ENCODE assay signal across 22 mouse cellular contexts in genomic region chr17:31066058-31066457, GRCm38 (mm10). TPM values are rescaled to one million over a fixed set of nuclear protein-coding genes. Genes with fewer than 3 reads are reported as not detected.
DNase-seq lines count a peak whose midpoint lies in the region; ATAC-seq and TF ChIP-seq lines count a peak whose summit lies in the region.
"Had no signal": no experiment of that assay in that cellular context is flagged by ENCODE, and none has a peak within 500 bp of the region (broad histone marks: within the 10 kb centered on the region; RNA-seq: fewer than 3 reads in every experiment).

No protein-coding gene starts in this region.

- H3K4me3 ChIP-seq in liver, postnatal 0 days (ENCODE audit: low read depth, low read length) = no peak overlapping the region
- H3K4me3 ChIP-seq in embryonic facial prominence, embryonic 10.5 days = no peak overlapping the region
- H3K4me3 ChIP-seq in embryonic facial prominence, embryonic 14.5 days (ENCODE audit: low read depth, low read length) = no peak overlapping the region
- H3K4me3 ChIP-seq in myocyte = no peak overlapping the region
- no peak overlapping the region for H3K4me3 ChIP-seq in hindbrain, embryonic 14.5 days (replicated peaks; ENCODE audit: low read length)
- H3K4me3 ChIP-seq: forebrain, embryonic 10.5 days; hindbrain, embryonic 15.5 days; intestine, embryonic 15.5 days; left cerebral cortex, adult 2 months; midbrain, embryonic 12.5 days had no signal

- no peak overlapping the region for H3K27ac ChIP-seq in liver, postnatal 0 days (ENCODE audit: low read depth)
- H3K27ac ChIP-seq in embryonic facial prominence, embryonic 10.5 days (replicated peaks) = peak overlapping the region; percentile 66
- peak overlapping the region; percentile 52 for H3K27ac ChIP-seq in embryonic facial prominence, embryonic 14.5 days (replicated peaks; ENCODE audit: low read depth, low read length)
- H3K27ac ChIP-seq in hindbrain, embryonic 14.5 days = no peak overlapping the region
- H3K27ac ChIP-seq: forebrain, embryonic 10.5 days; hindbrain, embryonic 15.5 days; intestine, embryonic 15.5 days; left cerebral cortex, adult 2 months; midbrain, embryonic 12.5 days had no signal

- H3K79me2 ChIP-seq in myocyte (ENCODE audit: control insufficient read depth, insufficient read depth) = no peaks in the 10 kb centered on the region

- no peak overlapping the region for H3ac ChIP-seq in myocyte (ENCODE audit: control insufficient read depth, insufficient read length)

- peaks cover 29% of the 10 kb centered on the region for H3K4me1 ChIP-seq in liver, postnatal 0 days (ENCODE audit: insufficient read depth)
- peaks cover 65% of the 10 kb centered on the region for H3K4me1 ChIP-seq in embryonic facial prominence, embryonic 10.5 days
- peaks cover 17% of the 10 kb centered on the region for H3K4me1 ChIP-seq in embryonic facial prominence, embryonic 14.5 days (ENCODE audit: control insufficient read depth, insufficient read depth, low read length)
- peaks cover 21% of the 10 kb centered on the region for H3K4me1 ChIP-seq in hindbrain, embryonic 14.5 days (replicated peaks; ENCODE audit: control insufficient read depth, insufficient read depth, low read length)

- H3K9me3 ChIP-seq in liver, postnatal 0 days (ENCODE audit: low read length) = no peaks in the 10 kb centered on the region
- H3K9me3 ChIP-seq in embryonic facial prominence, embryonic 10.5 days = no peaks in the 10 kb centered on the region
- H3K9me3 ChIP-seq in embryonic facial prominence, embryonic 14.5 days (ENCODE audit: control insufficient read depth, low read length) = no peaks in the 10 kb centered on the region
- H3K9me3 ChIP-seq in hindbrain, embryonic 14.5 days (ENCODE audit: control insufficient read depth, low read length) = no peaks in the 10 kb centered on the region
- H3K9me3 ChIP-seq: forebrain, embryonic 10.5 days; hindbrain, embryonic 15.5 days; intestine, embryonic 15.5 days; midbrain, embryonic 12.5 days had no signal

- H3K4me2 ChIP-seq in liver, postnatal 0 days (ENCODE audit: low read depth, low read length) = no peak overlapping the region
- no peak overlapping the region for H3K4me2 ChIP-seq in embryonic facial prominence, embryonic 14.5 days (ENCODE audit: low read depth, low read length)
- H3K4me2 ChIP-seq in myocyte (ENCODE audit: low read depth) = no peak overlapping the region
- H3K4me2 ChIP-seq in hindbrain, embryonic 14.5 days (replicated peaks) = no peak overlapping the region
- H3K4me2 ChIP-seq: hindbrain, embryonic 15.5 days; intestine, embryonic 15.5 days; liver, embryonic 11.5 days; midbrain, embryonic 12.5 days had no signal

- TF ChIP-seq CTCF in liver, postnatal 0 days (IDR thresholded peaks at IDR 0.05; ENCODE audit: low read depth) = no peak

- no peak for TF ChIP-seq POLR2A in myocyte (IDR thresholded peaks at IDR 0.05; ENCODE audit: insufficient read length, low read depth)

- H3K36me3 ChIP-seq in liver, postnatal 0 days (replicated peaks; ENCODE audit: insufficient read depth, low read length) = peaks cover 11% of the 10 kb centered on the region; the same call in 1 of the 2 replicates
- H3K36me3 ChIP-seq in embryonic facial prominence, embryonic 10.5 days (replicated peaks) = peaks cover 3% of the 10 kb centered on the region; the same call in 1 of the 2 replicates
- no peaks in the 10 kb centered on the region for H3K36me3 ChIP-seq in embryonic facial prominence, embryonic 14.5 days (ENCODE audit: control insufficient read depth, insufficient read depth, low read length)
- H3K36me3 ChIP-seq in myocyte (ENCODE audit: control insufficient read depth, insufficient read depth) = no peaks in the 10 kb centered on the region
- peaks cover 19% of the 10 kb centered on the region for H3K36me3 ChIP-seq in hindbrain, embryonic 14.5 days (replicated peaks; ENCODE audit: control insufficient read depth, insufficient read depth)
- H3K36me3 ChIP-seq: forebrain, embryonic 10.5 days; intestine, embryonic 15.5 days; midbrain, embryonic 12.5 days had no signal

- no peak overlapping the region for H3K9ac ChIP-seq in liver, postnatal 0 days (replicated peaks)
- no peak overlapping the region for H3K9ac ChIP-seq in embryonic facial prominence, embryonic 14.5 days (ENCODE audit: low read depth, low read length)
- H3K9ac ChIP-seq in hindbrain, embryonic 14.5 days = no peak overlapping the region
- H3K9ac ChIP-seq: hindbrain, embryonic 15.5 days; intestine, embryonic 15.5 days; midbrain, embryonic 12.5 days had no signal

- TF ChIP-seq EP300 in liver, postnatal 0 days (IDR thresholded peaks at IDR 0.05; ENCODE audit: low read depth) = no peak

- no peaks in the 10 kb centered on the region for H3K27me3 ChIP-seq in liver, postnatal 0 days (ENCODE audit: insufficient read depth, low read length)
- H3K27me3 ChIP-seq in embryonic facial prominence, embryonic 10.5 days (replicated peaks; ENCODE audit: low read depth, poor library complexity, severe bottlenecking) = peaks cover 12% of the 10 kb centered on the region; the same call in 1 of the 2 replicates
- H3K27me3 ChIP-seq in embryonic facial prominence, embryonic 14.5 days (replicated peaks; ENCODE audit: control insufficient read depth, insufficient read depth, low read length) = no peaks in the 10 kb centered on the region
- H3K27me3 ChIP-seq in myocyte (ENCODE audit: control insufficient read depth, insufficient read depth, insufficient read length) = no peaks in the 10 kb centered on the region
- no peaks in the 10 kb centered on the region for H3K27me3 ChIP-seq in hindbrain, embryonic 14.5 days (ENCODE audit: control insufficient read depth, insufficient read depth, low read length)
- H3K27me3 ChIP-seq: hindbrain, embryonic 15.5 days; intestine, embryonic 15.5 days; midbrain, embryonic 12.5 days had no signal

- 74% methylated on average over 6 of the region's 6 CpGs for WGBS in liver, postnatal 0 days (ENCODE audit: insufficient replicate concordance)
- WGBS in embryonic facial prominence, embryonic 10.5 days = 47% methylated on average over 6 of the region's 6 CpGs
- 26% methylated on average over 6 of the region's 6 CpGs for WGBS in embryonic facial prominence, embryonic 14.5 days
- 85% methylated on average over 6 of the region's 6 CpGs for WGBS in hindbrain, embryonic 14.5 days

- no peak for ATAC-seq in liver, postnatal 0 days
- ATAC-seq in embryonic facial prominence, embryonic 14.5 days (ENCODE audit: low read depth) = peak; percentile 41; the same call in 1 of the 2 replicates
- ATAC-seq in hindbrain, embryonic 14.5 days (ENCODE audit: low FRiP score) = no peak
- ATAC-seq: activated CD4-positive, CD25-positive, alpha-beta regulatory T cell, adult 4 months; forebrain, embryonic 16.5 days; intestine, embryonic 15.5 days had no signal

- DNase-seq in liver = peak; percentile 0
- no peak for DNase-seq in liver, postnatal 0 days
- DNase-seq in embryonic facial prominence, embryonic 10.5 days (ENCODE audit: low spot score) = peak; percentile 58
- DNase-seq in embryonic facial prominence, embryonic 14.5 days (ENCODE audit: low spot score) = peak; percentile 74
- no peak for DNase-seq in hindbrain, embryonic 14.5 days (ENCODE audit: low spot score)
- DNase-seq in adrenal gland, postnatal 4 days (ENCODE audit: low spot score in 2 of 2) = no peak
- DNase-seq: adrenal gland, postnatal 10 days; heart, postnatal 4 days; kidney, adult 9 months; kidney, postnatal 4 days; layer of hippocampus, adult 9-11 months; lung, postnatal 10 days; thymus, adult 18-20 months had no signal

TF ChIP-seq in myocyte, 11 proteins besides CTCF, POLR2A, EP300 and RAD21:
- TF ChIP-seq CEBPB (IDR thresholded peaks at IDR 0.05; ENCODE audit: insufficient read depth, poor library complexity, severe bottlenecking) (0 out of 2 replicates have a peak, but pooled peaks have one; percentile 7), TCF12 (IDR thresholded peaks at IDR 0.05; ENCODE audit: insufficient read depth, poor library complexity, severe bottlenecking) (no peak)

RNA-seq across cellular contexts. Expression of gene Abcg1, which starts 8.6 kb away (rescaled TPM):
- polyA plus RNA-seq in liver, postnatal 0 days (2015; fragmentation: Nextera tagmentation; extraction: Ambion mirVana) = 8.9 and 9.4 TPM in 2 replicates
- polyA plus RNA-seq in embryonic facial prominence, embryonic 10.5 days (2016; fragmentation: Nextera tagmentation; extraction: Ambion mirVana) = 8.2 and 10.1 TPM in 2 replicates
- polyA plus RNA-seq in embryonic facial prominence, embryonic 14.5 days (2014; fragmentation: Nextera tagmentation; extraction: Ambion mirVana) = 10.5 and 11.9 TPM in 2 replicates
- 0.94 TPM for polyA plus RNA-seq in myocyte (2012; fragmentation: generic; extraction: Trizol)
- 19.3 and 21.1 TPM in 2 replicates for polyA plus RNA-seq in hindbrain, embryonic 14.5 days (2014; fragmentation: Nextera tagmentation; extraction: Ambion mirVana)
- total RNA-seq in adrenal gland, postnatal 4 days (2021) = 10 to 100 TPM; 15.4 to 17.2 TPM

Comparison
In these comparisons a context has a peak if more than half of its experiments do, and no peak if none do; other contexts are left out.
1. DNase-seq: peak in liver (single experiment), embryonic facial prominence, embryonic 10.5 days (single experiment) and embryonic facial prominence, embryonic 14.5 days (single experiment); none in liver, postnatal 0 days (single experiment), hindbrain, embryonic 14.5 days (single experiment) and adrenal gland, postnatal 4 days (0 of 2).
2. H3K27ac ChIP-seq: peak in embryonic facial prominence, embryonic 10.5 days (single experiment) and embryonic facial prominence, embryonic 14.5 days (single experiment); none in liver, postnatal 0 days (single experiment) and hindbrain, embryonic 14.5 days (single experiment).